Mouse (Mus musculus) lung, postnatal 4 days (tissue): ENCODE measurements around the gene Slc9a1.
A peak's percentile ranks its signal among the peaks of the same experiment; 100 is the strongest.

Source experiments
- DNase-seq, 2 experiments: peaks; one replicate each; pipeline ENCODE4 v3.0.0; 2021

Gene Slc9a1

DNA sequence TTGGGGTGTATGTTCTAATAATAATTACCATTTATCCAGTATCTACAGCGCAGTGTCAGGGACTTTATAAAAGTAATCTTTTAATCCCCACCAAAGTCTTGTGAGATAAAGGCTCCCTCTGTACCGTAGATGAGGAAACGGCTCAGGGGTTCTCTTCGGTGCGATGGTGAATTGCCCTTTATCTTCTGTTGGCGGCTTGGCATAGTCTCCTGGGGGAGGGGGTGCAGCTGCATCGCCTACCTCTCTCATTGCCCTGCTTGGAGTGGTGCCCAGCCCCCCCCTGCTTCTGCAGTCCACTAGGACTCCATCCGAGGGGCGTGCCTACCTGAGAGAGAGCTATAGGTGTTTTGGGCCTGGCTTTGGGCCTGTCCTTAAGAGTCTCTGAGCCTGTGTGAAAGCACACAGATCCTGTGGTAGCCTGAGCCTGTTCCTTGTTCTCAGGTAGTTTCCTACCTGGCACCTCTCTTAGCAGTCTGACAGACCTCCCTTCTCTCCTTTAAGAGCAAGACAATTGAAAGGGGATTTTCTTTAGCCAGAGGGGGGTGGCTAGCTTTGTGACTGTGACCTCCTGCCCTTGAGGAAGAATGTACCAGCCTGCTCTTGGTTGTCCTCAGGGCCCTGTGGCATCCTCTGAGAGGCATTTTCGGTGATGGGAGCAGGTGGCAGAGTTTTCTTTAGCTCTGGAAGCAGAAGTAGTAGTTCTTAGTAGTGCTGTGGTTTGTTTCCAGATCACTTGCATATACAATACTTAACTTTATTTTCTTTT is 6.5 kb downstream of the Slc9a1 start:
- peak in 1 of 2 experiments; percentile 48 for DNase-seq

DNA sequence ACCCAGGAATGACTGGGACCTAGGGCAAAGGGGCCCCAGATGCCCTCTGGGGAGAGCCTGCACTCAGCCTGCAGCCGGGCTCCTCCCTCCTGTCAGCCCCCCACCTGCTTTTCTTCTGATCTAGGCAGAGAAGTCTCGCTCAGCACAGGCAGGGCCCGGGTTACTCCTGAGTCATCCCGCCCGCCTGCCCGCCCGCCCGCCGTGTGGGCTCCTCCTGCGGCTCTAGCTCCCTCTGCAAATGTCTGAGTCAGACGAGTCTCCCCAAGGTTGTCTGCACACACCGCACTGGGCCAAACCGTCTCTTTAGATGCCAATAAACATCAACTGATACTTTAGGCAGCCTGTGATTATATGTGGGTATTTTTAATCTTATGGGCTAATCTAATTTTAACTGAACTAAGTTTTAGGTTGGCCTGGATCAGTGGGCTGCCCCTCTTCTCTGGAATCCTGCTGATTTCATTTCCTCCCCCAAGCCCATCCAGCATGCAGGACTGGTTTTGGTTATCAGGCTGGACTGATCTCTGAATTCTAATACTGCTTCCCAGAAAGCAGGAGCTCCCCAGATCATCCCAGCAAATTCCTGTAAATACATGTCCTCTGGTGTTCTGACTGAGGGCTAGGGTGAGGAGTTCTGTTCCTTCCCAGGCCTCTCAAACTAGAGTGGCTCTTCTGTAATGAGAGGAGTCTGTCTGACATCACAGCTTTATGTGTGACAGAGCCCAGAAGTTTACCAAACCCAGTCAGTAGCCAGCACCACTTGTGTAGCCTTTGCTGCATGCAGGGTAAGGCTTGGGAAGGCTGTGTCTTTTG is 8.9 kb downstream of the Slc9a1 start:
- DNase-seq: peak in 1 of 2 experiments; percentile 25

DNA sequence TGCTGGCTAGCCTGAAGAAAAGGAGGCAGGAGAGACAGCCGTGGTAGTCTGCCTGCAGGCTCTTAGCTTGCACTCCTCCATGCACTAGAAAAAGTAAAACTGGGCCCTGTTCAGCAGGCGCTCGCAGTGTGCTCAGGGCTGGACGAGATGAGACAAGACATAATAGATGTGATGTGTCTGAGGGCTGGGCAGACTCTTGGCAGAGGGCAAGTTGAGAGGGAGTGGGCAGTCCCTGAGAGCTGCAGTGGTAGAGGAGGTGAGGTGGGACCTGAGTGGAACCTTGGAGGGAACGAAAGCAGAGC is 9.5 kb downstream of the Slc9a1 start:
- no peak for DNase-seq

DNA sequence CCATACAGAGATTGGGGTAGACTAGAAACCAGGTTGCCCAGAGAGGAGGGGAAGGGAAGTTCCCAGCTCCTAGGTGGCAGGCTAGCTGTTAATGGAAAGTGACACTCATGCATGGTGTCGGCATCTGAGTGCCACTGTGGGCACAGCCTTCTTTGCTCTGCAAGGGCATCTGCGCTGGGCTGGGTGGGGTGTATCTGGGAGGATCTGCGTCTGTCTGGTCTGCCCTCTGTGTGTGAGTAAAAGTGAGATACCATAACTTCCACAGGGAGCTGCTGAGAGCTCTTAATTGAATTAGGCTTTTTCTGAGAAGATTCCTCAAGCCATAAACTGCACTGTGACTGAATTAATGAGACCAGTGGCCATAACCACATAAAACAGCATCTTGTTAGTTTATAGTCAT is 10.4 kb downstream of the Slc9a1 start:
- DNase-seq: no peak

DNA sequence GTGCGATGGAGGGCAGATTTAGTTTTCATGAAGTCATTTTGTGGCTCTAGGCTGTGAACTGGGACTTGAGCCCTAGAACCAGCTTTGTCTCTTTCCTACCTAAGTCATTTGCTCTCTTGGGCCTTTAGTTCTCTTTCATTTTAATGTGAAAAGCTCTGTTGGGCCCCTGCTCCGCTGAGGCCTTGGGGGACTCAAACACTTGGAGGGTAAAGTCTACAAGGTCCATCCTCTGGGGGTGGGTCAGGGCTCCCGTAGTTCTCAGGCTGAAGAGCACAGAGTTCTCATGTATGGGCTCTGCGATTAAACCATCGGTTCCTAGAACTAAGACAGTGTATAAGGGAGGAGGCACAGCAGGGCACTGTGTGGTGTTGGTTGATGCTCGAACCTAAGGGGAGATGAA is 11.0 kb downstream of the Slc9a1 start:
- DNase-seq: no peak

DNA sequence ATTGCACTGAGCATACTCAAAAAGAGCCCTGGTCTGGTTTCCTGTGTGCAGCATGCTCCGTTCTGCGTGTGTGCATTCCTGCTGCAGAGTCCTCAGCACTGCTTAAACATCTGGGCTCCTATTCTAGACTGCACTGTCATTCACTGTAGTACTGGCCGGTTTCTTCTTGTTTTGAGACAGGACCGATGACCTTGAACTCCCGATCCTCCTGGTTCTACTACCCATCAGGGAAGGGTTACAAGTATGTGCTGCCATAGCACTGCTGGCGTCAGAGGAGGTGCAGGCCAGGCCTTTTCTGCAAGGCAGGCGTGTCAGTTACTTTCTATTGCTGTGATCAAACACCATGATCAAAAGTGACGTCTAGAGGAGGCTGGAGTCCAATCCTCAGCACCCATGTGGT is 11.6 kb downstream of the Slc9a1 start:
- DNase-seq: no peak

DNA sequence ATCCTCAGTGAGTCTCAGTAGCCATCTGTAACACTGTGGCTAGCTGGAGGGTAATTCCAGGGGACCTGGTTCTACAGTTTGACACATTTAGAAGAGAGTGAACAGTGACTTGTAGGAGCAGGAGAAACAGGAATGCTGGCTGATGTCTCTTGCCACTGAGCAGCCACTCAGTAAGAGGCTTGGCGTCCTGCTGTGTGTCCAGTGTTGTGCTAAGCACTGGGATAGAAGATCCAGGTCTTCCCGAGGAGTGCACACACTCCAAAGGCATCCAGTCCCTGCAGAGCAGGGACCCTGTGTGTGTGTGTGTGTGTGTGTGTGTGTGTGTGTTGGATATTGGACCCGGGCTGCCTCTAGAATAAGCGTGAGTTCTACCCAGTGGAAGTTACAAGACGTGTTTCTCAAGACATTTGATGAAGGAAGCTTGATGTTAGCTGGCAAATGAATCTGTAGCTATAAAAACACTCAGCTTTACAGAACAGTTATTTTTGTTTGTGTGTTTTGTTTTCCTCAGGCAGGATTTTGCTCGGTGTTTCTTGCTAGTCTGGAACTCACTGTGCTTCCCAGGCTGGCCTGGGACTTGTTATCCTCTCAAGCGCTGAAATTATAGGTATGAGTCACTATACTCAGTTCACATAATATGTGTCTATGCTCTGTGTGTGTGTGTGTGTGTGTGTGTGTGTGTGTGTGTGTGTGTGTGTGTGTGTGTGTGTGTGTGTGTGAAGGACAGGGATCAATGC is 16.7 kb downstream of the Slc9a1 start:
- DNase-seq: no peak

DNA sequence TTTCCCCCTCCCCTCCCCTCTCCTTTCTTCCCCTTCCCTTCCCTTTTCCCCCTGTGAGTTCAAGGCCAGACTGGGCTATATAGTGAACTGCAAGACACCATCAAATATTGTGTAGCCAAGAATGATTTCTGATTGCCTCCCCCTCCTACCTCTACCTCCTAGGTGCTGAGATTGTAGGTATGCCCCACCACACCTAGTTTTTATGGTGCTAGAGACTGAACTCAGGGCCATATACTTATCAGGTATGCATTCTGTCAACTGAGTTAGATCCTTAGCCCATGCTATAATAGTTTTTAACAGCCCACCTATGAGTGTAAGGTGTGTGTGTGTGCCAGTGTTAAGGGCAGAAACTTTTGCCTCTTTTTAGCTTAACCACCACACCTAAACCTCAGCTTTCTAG is 17.5 kb downstream of the Slc9a1 start:
- no peak for DNase-seq

DNA sequence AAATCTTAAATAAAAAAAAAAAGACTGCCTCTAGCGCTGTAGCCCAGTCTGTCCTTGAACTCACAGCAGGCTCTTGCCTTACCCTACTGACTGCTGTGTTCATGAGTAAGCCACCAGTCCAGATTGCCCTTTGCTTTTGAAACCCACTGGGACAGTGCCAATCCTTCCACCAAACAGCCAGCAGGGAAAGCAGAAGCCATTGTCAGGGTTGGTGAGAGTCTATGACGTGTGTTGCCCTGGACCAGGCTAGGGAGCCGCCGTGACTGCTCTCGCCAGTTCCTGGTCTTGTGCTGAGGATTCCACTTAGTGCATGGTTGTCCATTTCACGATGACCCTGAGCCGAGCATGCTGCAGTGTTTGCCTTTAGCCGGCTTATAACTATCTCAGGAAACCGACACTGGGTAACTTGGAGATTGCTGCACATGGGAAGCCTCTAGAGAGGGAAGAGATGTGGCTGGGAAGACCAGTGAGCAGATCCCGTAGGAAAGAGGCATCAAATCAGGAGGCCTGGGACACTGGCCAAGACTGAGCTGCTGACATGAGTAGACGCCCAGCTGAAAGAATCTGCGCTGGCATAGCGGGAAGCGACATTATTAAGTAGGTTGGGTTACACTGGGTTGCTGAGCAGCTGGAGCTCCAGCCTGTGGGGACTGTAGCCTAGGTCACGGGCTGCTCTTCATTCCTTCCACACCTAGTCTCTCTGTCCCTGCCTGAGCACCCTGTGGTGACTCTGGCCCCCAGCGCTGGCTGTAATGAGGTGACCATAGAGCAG is 19.5 kb downstream of the Slc9a1 start:
- DNase-seq: peak; percentile 63 to 81

DNA sequence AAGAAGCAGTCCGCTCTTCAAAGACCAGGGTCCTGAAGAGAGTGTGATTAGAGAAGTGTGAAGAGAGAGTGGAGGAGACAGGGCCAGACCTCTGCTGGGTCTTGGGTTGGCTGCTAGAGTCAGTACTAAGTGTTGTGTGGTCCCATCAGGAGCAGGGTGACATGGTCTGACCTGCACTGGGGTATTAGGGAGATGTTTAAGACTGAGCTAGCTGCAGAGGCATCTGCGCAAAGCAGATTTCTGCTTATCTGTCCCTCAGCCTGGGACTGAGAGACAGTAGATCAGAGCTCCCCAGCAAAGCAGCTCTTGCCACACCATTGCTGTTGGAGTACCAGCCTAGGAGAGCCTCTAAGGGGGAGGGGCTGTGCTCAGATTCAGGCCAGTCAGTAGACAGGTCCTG is 20.5 kb downstream of the Slc9a1 start:
- DNase-seq: no peak

DNA sequence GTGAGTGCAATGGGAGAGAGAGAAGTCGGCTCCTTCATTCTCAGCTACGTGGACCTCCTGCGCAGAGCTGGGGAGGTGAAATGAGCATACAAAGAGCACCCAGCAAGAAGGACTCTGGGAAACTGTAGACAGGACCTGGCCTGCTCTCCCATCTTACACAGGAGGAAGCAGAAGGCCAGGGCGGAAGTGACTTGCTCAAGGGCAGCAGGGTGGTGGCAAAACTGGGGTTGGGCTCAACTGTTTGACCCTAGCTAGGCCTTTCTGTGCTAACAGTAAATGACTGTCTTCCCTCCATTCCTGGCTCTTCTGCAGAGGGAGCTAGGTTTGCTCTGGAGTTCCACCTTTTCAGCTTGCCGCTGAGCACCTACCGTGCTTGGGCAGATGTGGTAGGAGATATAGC is 21.1 kb downstream of the Slc9a1 start:
- peak; percentile 49 to 50 for DNase-seq

DNA sequence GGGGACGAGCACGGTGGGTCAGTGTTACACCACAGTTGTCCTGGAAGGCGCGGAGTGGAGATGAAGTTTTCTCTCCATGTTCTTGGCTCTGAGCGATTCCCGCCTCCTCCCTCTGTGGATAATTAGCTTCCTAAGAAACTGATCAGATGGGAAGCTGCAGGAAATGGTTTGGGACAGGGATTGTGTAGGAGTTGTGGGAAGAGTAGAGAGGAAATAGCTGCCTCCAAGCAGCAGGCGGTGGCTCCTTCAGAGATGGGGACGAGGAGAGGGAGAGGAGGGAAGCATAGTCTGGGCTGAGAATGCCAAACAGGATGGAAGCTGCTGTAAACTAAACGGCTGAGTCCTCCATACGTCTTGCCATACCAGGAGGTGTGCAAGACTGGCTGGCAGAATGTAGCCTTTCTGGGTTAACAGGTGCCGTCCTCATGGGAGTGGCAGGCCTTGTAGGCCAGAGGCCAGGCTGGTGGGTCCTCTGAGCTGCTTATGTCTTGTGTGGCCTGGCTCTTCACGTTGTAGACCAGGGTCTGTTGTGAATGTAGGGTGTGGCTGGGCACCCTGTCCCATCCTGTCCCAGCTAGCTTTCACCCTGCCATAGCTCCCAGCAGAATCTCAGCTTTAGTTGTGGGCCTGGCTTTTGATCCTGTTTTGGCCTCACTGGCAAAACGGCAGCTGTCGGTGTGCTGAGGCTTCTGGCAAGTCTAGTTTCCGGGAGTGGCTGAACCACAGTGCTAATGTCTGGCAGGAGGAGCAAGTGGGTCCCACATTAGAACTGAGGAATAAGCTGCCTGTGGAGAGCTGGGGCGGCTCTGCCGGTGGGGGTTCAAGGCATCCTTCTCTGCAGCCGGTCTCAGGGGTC is 21.9 kb downstream of the Slc9a1 start:
- DNase-seq: no peak

DNA sequence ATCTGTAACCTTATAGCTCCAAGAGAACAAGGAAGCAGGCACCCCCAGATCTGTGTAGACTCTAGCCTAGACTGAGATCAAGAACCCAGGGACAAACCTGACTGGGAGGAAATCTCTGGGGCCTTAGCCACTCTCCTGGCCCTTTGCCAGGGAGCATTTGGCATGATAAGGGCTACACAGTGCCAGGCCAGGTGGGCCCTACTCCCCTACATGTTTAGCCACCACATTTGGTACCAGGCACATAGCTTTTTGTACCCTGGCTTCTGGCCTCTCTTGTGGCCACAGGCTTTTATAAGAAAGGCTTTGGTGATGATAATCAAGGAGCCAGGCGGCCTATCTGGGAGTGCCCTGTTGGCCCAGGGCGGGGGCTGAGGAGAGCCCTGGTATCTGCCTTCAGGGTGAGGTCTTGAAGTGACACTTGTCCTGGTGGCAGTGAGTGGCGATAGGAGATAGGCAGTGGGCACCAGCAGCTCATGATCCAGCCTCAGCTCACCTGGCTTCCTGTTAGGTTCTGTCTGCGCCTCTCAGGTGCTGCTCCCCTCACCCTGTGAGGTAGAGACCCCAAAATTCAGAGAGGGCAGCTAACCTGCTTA is 25.6 kb downstream of the Slc9a1 start:
- no peak for DNase-seq

DNA sequence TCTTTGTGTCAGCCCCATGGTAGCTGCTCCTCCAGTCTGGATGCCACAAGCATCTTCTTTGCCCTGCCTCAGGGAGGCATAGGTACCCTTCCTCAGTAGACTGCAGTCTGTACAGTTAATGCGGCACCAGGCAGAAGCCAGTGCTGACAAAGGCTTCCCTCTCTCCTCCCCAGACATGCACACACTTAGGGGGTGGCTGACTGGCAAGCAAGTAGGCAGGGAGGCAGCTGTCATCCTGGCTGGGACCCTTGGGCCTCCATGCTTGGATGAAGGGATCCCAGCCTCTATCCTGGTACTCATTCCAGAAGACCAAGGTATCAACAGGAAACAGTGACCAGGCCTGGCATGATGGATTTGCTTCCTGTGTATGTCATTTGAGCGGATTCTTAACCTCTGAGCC is 26.6 kb downstream of the Slc9a1 start:
- DNase-seq: no peak

DNA sequence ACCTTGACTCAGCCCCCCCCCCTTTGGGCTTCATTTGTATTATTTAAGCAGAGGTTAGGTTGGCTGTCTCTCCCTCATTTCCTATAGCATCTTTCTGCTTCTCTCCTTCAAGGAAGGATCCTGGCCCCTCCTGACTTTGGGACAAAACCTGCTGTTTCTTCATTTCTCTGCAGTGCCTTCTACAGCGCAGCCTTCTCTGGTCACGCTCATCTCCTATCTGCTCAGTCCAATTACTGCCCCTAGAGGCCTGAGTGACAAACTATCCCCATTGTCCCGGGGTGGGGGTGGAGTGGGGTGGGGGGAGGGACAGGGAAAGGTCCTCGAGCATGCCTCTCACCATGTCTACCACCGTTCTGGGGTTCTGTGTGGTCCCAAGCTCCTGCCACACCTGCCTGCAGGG is 27.8 kb downstream of the Slc9a1 start:
- DNase-seq: no peak

DNA sequence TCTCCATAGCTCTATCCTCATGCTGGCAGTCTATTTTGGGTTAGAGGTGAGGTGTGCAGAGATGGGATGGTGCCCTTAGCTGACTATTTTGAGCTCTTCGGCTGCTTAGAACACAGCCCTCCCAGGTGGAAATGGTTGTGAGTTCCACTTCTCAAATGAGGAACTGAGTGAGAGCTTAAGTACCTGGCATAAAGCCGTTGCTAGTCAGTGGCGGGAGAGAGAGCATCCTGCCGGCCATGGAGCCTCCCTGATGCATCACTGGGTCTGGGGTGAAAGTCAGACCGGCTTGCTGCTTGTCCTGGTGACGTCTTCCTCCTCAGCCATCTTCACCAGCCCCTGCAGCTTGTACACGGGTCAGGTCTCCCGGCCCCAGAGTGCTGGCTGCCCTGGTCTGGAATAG is 28.5 kb downstream of the Slc9a1 start:
- no peak for DNase-seq

DNA sequence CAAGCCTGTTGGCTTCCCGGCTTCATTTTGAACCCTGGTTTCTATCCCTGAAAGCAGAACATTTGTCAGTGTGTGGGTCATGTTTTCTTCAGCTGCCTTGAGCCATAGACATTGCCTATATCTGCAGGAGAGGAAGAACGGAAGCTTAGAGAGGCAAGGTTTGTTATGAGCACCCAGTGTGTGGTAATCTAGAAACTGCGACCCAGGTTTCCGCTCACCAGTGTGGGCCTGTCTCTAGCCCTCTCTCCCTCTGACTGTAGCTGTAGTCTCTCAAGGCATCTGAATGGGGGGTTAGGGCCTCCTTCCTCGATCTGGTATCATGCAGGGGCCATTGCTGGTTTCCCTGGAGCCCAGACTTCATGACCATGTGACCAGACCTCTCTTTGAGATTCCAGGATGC is 29.1 kb downstream of the Slc9a1 start:
- no peak for DNase-seq

DNA sequence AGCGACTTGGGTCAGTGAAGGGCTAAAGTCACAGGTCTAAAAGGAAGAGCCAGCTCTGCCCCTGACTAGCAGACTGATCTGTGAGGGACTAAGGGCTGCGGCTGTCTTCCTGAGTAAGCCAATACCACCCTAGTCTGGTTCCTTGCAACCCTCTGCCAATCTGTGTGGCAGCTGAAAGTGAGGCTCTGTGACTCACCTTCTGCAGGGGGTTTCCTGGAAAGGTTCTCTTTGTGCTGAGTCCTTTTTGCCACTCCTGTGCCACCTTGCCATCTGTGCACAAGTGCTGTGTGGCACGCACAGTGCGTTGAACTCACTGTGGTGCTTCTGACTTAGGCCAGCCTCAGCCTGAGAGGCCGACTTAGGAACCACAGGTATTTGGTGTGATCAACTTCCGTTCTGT is 30.0 kb downstream of the Slc9a1 start:
- no peak for DNase-seq

DNA sequence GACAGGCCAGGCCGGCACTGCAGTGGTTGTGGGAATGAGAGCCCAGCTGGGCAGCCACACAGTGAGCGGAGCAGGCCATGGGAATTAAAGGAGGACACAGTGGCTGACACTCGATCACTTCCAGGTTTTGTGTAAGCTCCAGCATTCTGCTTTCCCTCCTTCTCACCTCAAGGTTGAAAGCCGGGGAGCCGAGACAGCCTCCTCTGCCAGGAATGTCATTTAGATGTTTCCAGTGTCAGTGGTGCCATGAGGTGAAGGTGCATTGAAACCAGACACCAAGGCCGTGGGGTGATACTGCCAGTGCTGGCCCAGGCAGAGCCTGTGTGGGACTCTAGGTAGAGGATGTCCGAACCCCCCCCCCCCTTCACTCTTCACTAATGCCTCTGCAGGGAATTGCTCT is 30.6 kb downstream of the Slc9a1 start:
- DNase-seq: no peak

DNA sequence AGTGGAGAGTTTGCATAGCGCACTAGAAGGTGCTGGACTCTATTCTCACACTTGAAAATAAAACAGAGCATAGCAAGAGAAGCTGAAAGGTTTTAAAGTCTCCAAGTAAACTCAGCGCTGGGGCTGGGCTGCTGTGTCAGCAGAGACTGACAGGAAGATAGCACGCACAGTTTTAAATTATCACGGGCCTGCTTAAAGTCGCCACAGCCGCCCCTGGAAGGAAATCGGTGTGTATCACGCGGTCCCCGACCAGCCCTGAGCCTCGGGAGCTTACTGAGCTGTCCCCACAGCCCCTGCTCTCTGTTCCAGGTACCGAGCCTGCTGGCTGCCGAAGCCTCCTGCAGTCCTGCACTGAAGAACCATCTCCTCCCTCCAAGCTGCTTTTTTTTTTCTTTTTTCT is 32.5 kb downstream of the Slc9a1 start:
- no peak for DNase-seq

DNA sequence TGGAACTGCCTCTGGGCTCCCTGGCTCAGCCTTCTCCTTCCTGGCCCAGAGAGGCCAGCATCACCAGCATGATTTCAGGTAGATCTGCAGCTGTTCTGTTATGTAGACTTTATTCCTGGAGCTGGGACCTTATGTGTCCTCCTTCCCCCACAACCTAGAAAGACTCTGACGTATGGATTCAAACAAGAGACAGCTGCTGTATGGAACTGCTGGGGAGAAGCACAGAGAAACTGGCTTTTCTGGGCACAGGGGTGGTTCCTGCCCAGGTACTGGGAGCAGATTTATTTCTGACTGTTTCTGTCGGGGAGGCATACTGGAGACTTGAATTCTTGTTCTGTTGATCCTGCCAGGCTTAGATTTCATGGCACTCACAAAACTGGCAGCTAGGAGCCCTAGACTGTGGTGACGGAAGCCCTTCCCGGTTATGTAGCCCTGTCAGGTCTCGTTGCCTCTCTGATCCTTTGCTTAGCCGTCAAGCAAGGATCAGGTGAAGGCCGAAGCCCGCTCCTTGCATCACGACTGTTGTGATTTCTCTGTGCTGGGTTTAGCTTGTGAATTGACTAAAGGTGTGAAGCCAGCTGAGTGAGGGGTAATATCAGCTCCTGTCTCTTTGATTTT is 34.2 kb downstream of the Slc9a1 start:
- DNase-seq: no peak
